14 mouse cellular contexts compared by ENCODE assay signal in the genomic region with DNA sequence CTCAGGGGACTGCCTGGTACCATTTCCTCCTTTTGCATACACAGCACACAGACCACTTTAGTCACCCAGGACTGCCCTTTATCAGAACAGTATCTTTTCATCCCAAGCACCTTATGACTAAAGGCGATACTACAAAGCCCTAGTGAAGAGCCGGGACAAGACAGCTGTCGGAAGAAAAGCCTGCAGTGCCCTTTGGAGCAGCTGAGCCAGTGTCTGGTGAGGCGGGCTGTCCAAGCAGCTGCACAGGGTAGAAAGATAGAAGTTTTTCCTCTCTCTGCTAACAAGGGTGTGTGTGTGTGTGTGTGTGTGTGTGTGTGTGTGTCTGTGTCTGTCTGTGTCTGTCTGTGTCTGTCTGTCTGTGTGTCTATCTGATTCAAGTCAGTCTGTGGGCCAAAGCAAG.
DNase-seq lines count a peak whose midpoint lies in the region; ATAC-seq and TF ChIP-seq lines count a peak whose summit lies in the region.
"Had no signal": no experiment of that assay in that cellular context is flagged by ENCODE, and none has a peak within 500 bp of the region (broad histone marks: within the 10 kb centered on the region; RNA-seq: fewer than 3 reads in every experiment).

No protein-coding gene starts in this region.

- peak overlapping the region; percentile 35 to 51 for H3K27ac ChIP-seq in heart, embryonic 14.5 days (replicated peaks in 1 of 2; ENCODE audit: control insufficient read depth in 1 of 2, insufficient read depth in 1 of 2, low read depth in 2 of 2, low read length in 2 of 2)
- no peak overlapping the region for H3K27ac ChIP-seq in forebrain, postnatal 0 days (ENCODE audit: low read depth, low read length)
- H3K27ac ChIP-seq in midbrain, embryonic 10.5 days (replicated peaks): peak overlapping the region; percentile 66
- peak overlapping the region; percentile 46 for H3K27ac ChIP-seq in neural tube, embryonic 13.5 days (replicated peaks)
- H3K27ac ChIP-seq: left cerebral cortex, adult 2 months; liver, embryonic 12.5 days had no signal

- no peak overlapping the region for H3K9ac ChIP-seq in heart, embryonic 14.5 days (ENCODE audit: low read length)
- no peak overlapping the region for H3K9ac ChIP-seq in forebrain, postnatal 0 days
- 0 out of 2 replicates have a peak overlapping the region, but pooled peaks have one; percentile 26 for H3K9ac ChIP-seq in neural tube, embryonic 13.5 days
- H3K9ac ChIP-seq: liver, embryonic 12.5 days had no signal

- no peak for TF ChIP-seq CTCF in forebrain, postnatal 0 days (IDR thresholded peaks at IDR 0.05; ENCODE audit: low read depth)

- no peaks in the 10 kb centered on the region for H3K27me3 ChIP-seq in heart, embryonic 14.5 days (ENCODE audit: control insufficient read depth, insufficient read depth, low read length)
- H3K27me3 ChIP-seq in forebrain, postnatal 0 days (ENCODE audit: insufficient read depth, low read length): no peaks in the 10 kb centered on the region
- peaks cover 8% of the 10 kb centered on the region; the same call in 1 of the 2 replicates for H3K27me3 ChIP-seq in midbrain, embryonic 10.5 days (ENCODE audit: low read depth, poor library complexity, severe bottlenecking)
- no peaks in the 10 kb centered on the region for H3K27me3 ChIP-seq in neural tube, embryonic 13.5 days
- H3K27me3 ChIP-seq: liver, embryonic 12.5 days had no signal

- H3K36me3 ChIP-seq in heart, embryonic 14.5 days (ENCODE audit: control insufficient read depth, insufficient read depth, low read length): no peaks in the 10 kb centered on the region
- no peaks in the 10 kb centered on the region for H3K36me3 ChIP-seq in forebrain, postnatal 0 days (ENCODE audit: insufficient read depth)
- H3K36me3 ChIP-seq in midbrain, embryonic 10.5 days: no peaks in the 10 kb centered on the region
- no peaks in the 10 kb centered on the region for H3K36me3 ChIP-seq in neural tube, embryonic 13.5 days
- H3K36me3 ChIP-seq: liver, embryonic 12.5 days had no signal

- H3K9me3 ChIP-seq in heart, embryonic 14.5 days (ENCODE audit: control insufficient read depth, low read length): no peaks in the 10 kb centered on the region
- no peaks in the 10 kb centered on the region for H3K9me3 ChIP-seq in forebrain, postnatal 0 days (ENCODE audit: low read length)
- H3K9me3 ChIP-seq in midbrain, embryonic 10.5 days (replicated peaks): no peaks in the 10 kb centered on the region
- H3K9me3 ChIP-seq in neural tube, embryonic 13.5 days: no peaks in the 10 kb centered on the region
- H3K9me3 ChIP-seq: liver, embryonic 12.5 days had no signal

- H3K4me2 ChIP-seq in heart, embryonic 14.5 days (ENCODE audit: low read length): peak overlapping the region; percentile 36
- no peak overlapping the region for H3K4me2 ChIP-seq in forebrain, postnatal 0 days (ENCODE audit: low read depth)
- 0 out of 2 replicates have a peak overlapping the region, but pooled peaks have one; percentile 18 for H3K4me2 ChIP-seq in neural tube, embryonic 13.5 days
- H3K4me2 ChIP-seq: liver, embryonic 12.5 days had no signal

- intact Hi-C loops in heart, postnatal 36 days (cut with DNase I): no loop called here

- no peak overlapping the region for H3K4me3 ChIP-seq in heart, embryonic 14.5 days (ENCODE audit: control insufficient read depth in 1 of 2, insufficient read depth in 1 of 2, low read depth in 1 of 2, low read length in 2 of 2)
- no peak overlapping the region for H3K4me3 ChIP-seq in forebrain, postnatal 0 days (ENCODE audit: low read depth, low read length)
- no peak overlapping the region for H3K4me3 ChIP-seq in midbrain, embryonic 10.5 days
- no peak overlapping the region for H3K4me3 ChIP-seq in neural tube, embryonic 13.5 days
- H3K4me3 ChIP-seq: left cerebral cortex, adult 2 months; liver, embryonic 12.5 days had no signal

- H3K4me1 ChIP-seq in heart, embryonic 14.5 days (ENCODE audit: control insufficient read depth in 2 of 2, insufficient read depth in 2 of 2, low read length in 2 of 2): peaks cover 36 to 57% of the 10 kb centered on the region in 2 experiments
- peaks cover 8% of the 10 kb centered on the region; the same call in 1 of the 2 replicates for H3K4me1 ChIP-seq in forebrain, postnatal 0 days (ENCODE audit: insufficient read depth)
- H3K4me1 ChIP-seq in midbrain, embryonic 10.5 days: peaks cover 48% of the 10 kb centered on the region
- H3K4me1 ChIP-seq in neural tube, embryonic 13.5 days (replicated peaks): peaks cover 66% of the 10 kb centered on the region

- no peak for ATAC-seq in heart, embryonic 14.5 days (ENCODE audit: insufficient number of reproducible peaks, insufficient read depth, low FRiP score, low read depth)
- ATAC-seq in forebrain, postnatal 0 days: peak; percentile 61
- 0 out of 2 replicates have a peak, but pooled peaks have one; percentile 17 for ATAC-seq in neural tube, embryonic 13.5 days (ENCODE audit: low read depth)
- ATAC-seq: activated CD4-positive, CD25-positive, alpha-beta regulatory T cell, adult 4 months; CD4-positive, CD25-positive, alpha-beta regulatory T cell, adult 4 months; inflammation-experienced regulatory T-cells, adult 6 months; liver, embryonic 12.5 days had no signal

- DNase-seq in heart, postnatal 36 days: no peak
- no peak for DNase-seq in forebrain, postnatal 0 days
- no peak for DNase-seq in midbrain, embryonic 10.5 days (ENCODE audit: low spot score)
- DNase-seq in right cerebral cortex, postnatal 25 days: no peak
- no peak for DNase-seq in kidney, postnatal 14 days
- DNase-seq in layer of hippocampus, adult 9-10 months (ENCODE audit: low spot score): no peak
- DNase-seq: cerebellum, adult 2 months had no signal

- 36% methylated on average over 4 of the region's 4 CpGs for WGBS in heart, embryonic 14.5 days
- WGBS in forebrain, postnatal 0 days: 41% methylated on average over 4 of the region's 4 CpGs
- WGBS in midbrain, embryonic 10.5 days: 56% methylated on average over 4 of the region's 4 CpGs
- 15% methylated on average over 4 of the region's 4 CpGs for WGBS in neural tube, embryonic 13.5 days
